Mouse (Mus musculus): ENCODE measurements at regions not wholly inside any gene's neighbourhood (a gene's known extent, or its start where the extent isn't known, plus 50 kb on each side); places are given as distances from the start of the nearest gene placed in this dataset.
A peak's percentile ranks its signal among the peaks of the same experiment; 100 is the strongest.

- DNase-seq, result no peak
Observed at GRCm38 (mm10) chr6:13523463-13524202, 84.3 kb downstream of the Tmem168 start.

- no peak for DNase-seq
Observed at GRCm38 (mm10) chr6:13514126-13514525, 93.8 kb downstream of the Tmem168 start.

GRCm38 (mm10) chr6:13476493-13477129 lies 131.3 kb downstream of the Tmem168 start:
- DNase-seq, result no peak

- no peak for DNase-seq
Observed at GRCm38 (mm10) chr6:13449160-13449787, 158.6 kb downstream of the Tmem168 start.

- peak; percentile 26 for DNase-seq
Observed at GRCm38 (mm10) chr6:13413768-13414167, 189.0 kb upstream of the Vwde start.

- no peak for DNase-seq
Observed at GRCm38 (mm10) chr6:13413092-13413491, 188.3 kb upstream of the Vwde start.

GRCm38 (mm10) chr6:13384469-13384868 lies 159.7 kb upstream of the Vwde start:
- DNase-seq, result no peak

- DNase-seq, result no peak
Observed at GRCm38 (mm10) chr6:13383211-13383610, 158.4 kb upstream of the Vwde start.

GRCm38 (mm10) chr6:13380819-13381218 lies 156.1 kb upstream of the Vwde start:
- DNase-seq, result no peak

GRCm38 (mm10) chr6:13379727-13380126 lies 155.0 kb upstream of the Vwde start:
- no peak for DNase-seq

GRCm38 (mm10) chr6:13373896-13374295 lies 149.1 kb upstream of the Vwde start:
- DNase-seq, result no peak

GRCm38 (mm10) chr6:13369709-13370296 lies 145.0 kb upstream of the Vwde start:
- DNase-seq, result no peak

Measured in right cerebral cortex, postnatal 14 days (tissue).